Mouse (Mus musculus) heart, postnatal 0 days (tissue): Measurements from ENCODE around the gene Frat1. TPM values are rescaled to one million over a fixed set of nuclear protein-coding genes. Genes with fewer than 3 reads are reported as not detected.

Experiments
- ATAC-seq: fragments of 200-750 bp; cut with Nextera tagmentation; 2 replicates; pipeline ENCODE4 v1.8.0; 2017; ENCODE audit warnings: low read depth, moderate number of reproducible peaks, moderate library complexity; ENCODE audit not compliant: insufficient read depth
- DNase-seq: peaks from one replicate; pipeline ENCODE4 v3.0.0-alpha.2; 2016; ENCODE audit warnings: low spot score
- H3K27ac ChIP-seq: fragments of 300-500 bp; sonication (generic); 2 replicates; pipeline ENCODE4 v1.5.1; 2014; ENCODE audit warnings: low read depth, mild to moderate bottlenecking
- H3K27me3 ChIP-seq: fragments of 300-500 bp; sonication (generic); 2 replicates; pipeline ENCODE4 v1.6.1; 2014; ENCODE audit warnings: low read length, mixed read lengths; ENCODE audit not compliant: control insufficient read depth, insufficient read depth
- H3K36me3 ChIP-seq: fragments of 300-500 bp; sonication (generic); replicated peaks from 2 replicates; pipeline ENCODE4 v1.6.1; 2014; ENCODE audit warnings: low read length, mixed read lengths; ENCODE audit not compliant: control insufficient read depth, insufficient read depth
- H3K4me1 ChIP-seq: fragments of 300-500 bp; sonication (generic); 2 replicates; pipeline ENCODE4 v1.6.1; 2014; ENCODE audit warnings: antibody characterized with exemption; ENCODE audit not compliant: control insufficient read depth, insufficient read depth
- H3K4me2 ChIP-seq: fragments of 300-500 bp; sonication (generic); 2 replicates; pipeline ENCODE4 v1.6.1; 2014; ENCODE audit warnings: low read depth, mild to moderate bottlenecking, low read length, moderate library complexity
- H3K4me3 ChIP-seq: fragments of 300-500 bp; sonication (generic); 2 replicates; pipeline ENCODE4 v1.5.1; 2014; ENCODE audit warnings: low read depth, low read length
- H3K9ac ChIP-seq: fragments of 300-500 bp; sonication (generic); replicated peaks from 2 replicates; pipeline ENCODE4 v1.6.1; 2014; ENCODE audit warnings: low read depth, low read length, mixed read lengths
- H3K9me3 ChIP-seq: fragments of 300-500 bp; sonication (generic); replicated peaks from 2 replicates; pipeline ENCODE4 v1.6.1; 2016; ENCODE audit warnings: low read length; ENCODE audit not compliant: control insufficient read depth
- CTCF ChIP-seq: IDR thresholded peaks from 2 replicates; pipeline ENCODE4 v1.5.1; 2016; ENCODE audit warnings: antibody characterized with exemption, control low read depth, low read depth
- EP300 ChIP-seq: IDR thresholded peaks from 2 replicates; pipeline ENCODE4 v1.6.1; 2016; ENCODE audit warnings: antibody characterized with exemption, low read depth
- WGBS: fragments of 180-500 bp; shearing (Covaris S2); extraction: QIAGEN DNeasy Blood & Tissue Kit; methylation state at CpG from one replicate; pipeline ENCODE4 v1.1.7; 2014; 5-methylcytosine and 5-hydroxymethylcytosine counted together
- polyA plus RNA-seq: library from polyadenylated mRNA; unstranded; fragments of >200 nt; fragmentation: Nextera tagmentation; extraction: Ambion mirVana; gene quantifications from 2 replicates; pipeline ENCODE4 v1.2.1, GENCODE M21; 2015
- total RNA-seq: library from RNA; depleted of rRNA; stranded (reverse); fragments of >200 nt; gene quantifications from 2 replicates; pipeline ENCODE4 v1.2.3, GENCODE M21; 2014; ENCODE audit warnings: low replicate concordance

Gene Frat1
- total and polyA plus RNA-seq, 2 experiments from 2014 or later = 2.1 to 3.4 TPM

GRCm38 (mm10) chr19:41808104-41808634, 21.6 kb upstream of the Frat1 start:
- ATAC-seq (no peak), DNase-seq (no peak)
- Histone ChIP-seq H3K36me3 (no peaks in the 10 kb centered on the region), H3K27ac (no peak overlapping the region), H3K9me3 (0 out of 2 replicates have a peak, but pooled peaks cover 4% of the 10 kb centered on the region), H3K27me3 (no peaks in the 10 kb centered on the region), H3K9ac (no peak overlapping the region), H3K4me3 (no peak overlapping the region), H3K4me2 (no peak overlapping the region), H3K4me1 (no peaks in the 10 kb centered on the region)
- WGBS = 77% methylated on average over 8 of the region's 8 CpGs
- TF ChIP-seq EP300 = no peak
- no peak for TF ChIP-seq CTCF

GRCm38 (mm10) chr19:41810074-41810473, 19.7 kb upstream of the Frat1 start:
- TF ChIP-seq EP300 (no peak), CTCF (no peak)
- no peak for ATAC-seq
- 0 out of 2 replicates have a peak, but pooled peaks cover 4% of the 10 kb centered on the region for H3K9me3 ChIP-seq
- no peak overlapping the region for H3K27ac ChIP-seq
- WGBS = 83% methylated on average over 5 of the region's 5 CpGs
- H3K4me2 ChIP-seq = no peak overlapping the region
- H3K36me3 ChIP-seq = no peaks in the 10 kb centered on the region
- no peaks in the 10 kb centered on the region for H3K27me3 ChIP-seq
- H3K9ac ChIP-seq = no peak overlapping the region
- no peaks in the 10 kb centered on the region for H3K4me1 ChIP-seq
- no peak for DNase-seq
- no peak overlapping the region for H3K4me3 ChIP-seq

GRCm38 (mm10) chr19:41812525-41812924, 17.2 kb upstream of the Frat1 start:
- ATAC-seq (no peak), DNase-seq (no peak)
- no peak for TF ChIP-seq EP300
- TF ChIP-seq CTCF = no peak
- H3K4me2 ChIP-seq = no peak overlapping the region
- no peak overlapping the region for H3K4me3 ChIP-seq
- 85% methylated on average over 10 of the region's 10 CpGs for WGBS
- H3K27ac ChIP-seq = no peak overlapping the region
- H3K9me3 ChIP-seq = no peaks in the 10 kb centered on the region
- no peaks in the 10 kb centered on the region for H3K36me3 ChIP-seq
- H3K4me1 ChIP-seq = no peaks in the 10 kb centered on the region
- no peak overlapping the region for H3K9ac ChIP-seq
- H3K27me3 ChIP-seq = no peaks in the 10 kb centered on the region

- WGBS = 76% methylated on average over 4 of the region's 4 CpGs
- Histone ChIP-seq H3K4me1 (no peaks in the 10 kb centered on the region), H3K4me2 (no peak overlapping the region), H3K9ac (no peak overlapping the region), H3K27me3 (no peaks in the 10 kb centered on the region), H3K9me3 (no peaks in the 10 kb centered on the region), H3K4me3 (no peak overlapping the region), H3K27ac (no peak overlapping the region), H3K36me3 (no peaks in the 10 kb centered on the region)
- DNase-seq = no peak
- no peak for TF ChIP-seq CTCF
- TF ChIP-seq EP300 = no peak
- no peak for ATAC-seq
Measured at GRCm38 (mm10) chr19:41813374-41813773, 16.4 kb upstream of the Frat1 start.

DNA sequence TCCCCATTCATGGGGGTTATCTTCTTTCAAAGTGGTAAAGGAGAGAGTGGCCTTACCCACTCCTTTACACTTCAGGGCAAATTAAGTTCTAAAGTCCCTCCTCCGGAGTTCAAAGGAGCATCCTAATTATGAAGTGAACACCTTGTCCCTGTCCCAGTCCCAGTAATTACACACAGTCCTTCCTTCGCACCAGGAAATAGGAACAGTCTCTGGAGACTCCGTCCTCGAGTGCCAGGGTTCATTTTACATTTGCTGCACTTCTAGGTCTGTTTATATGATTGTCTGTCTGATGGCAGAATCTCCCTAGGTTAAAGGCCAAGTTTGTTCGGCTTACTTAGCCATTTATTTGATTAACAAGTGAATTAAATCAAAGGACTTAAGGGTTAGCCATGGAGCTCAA, 13.4 kb upstream of the Frat1 start:
- no peaks in the 10 kb centered on the region for H3K27me3 ChIP-seq
- DNase-seq (no peak), ATAC-seq (no peak)
- no peak overlapping the region for H3K27ac ChIP-seq
- no peak for TF ChIP-seq CTCF
- no peak for TF ChIP-seq EP300
- H3K36me3 ChIP-seq = no peaks in the 10 kb centered on the region
- no peaks in the 10 kb centered on the region for H3K4me1 ChIP-seq
- H3K9ac ChIP-seq = no peak overlapping the region
- WGBS = 78% methylated on average over 5 of the region's 5 CpGs
- H3K4me3 ChIP-seq = no peak overlapping the region
- H3K4me2 ChIP-seq = no peak overlapping the region
- no peaks in the 10 kb centered on the region for H3K9me3 ChIP-seq

GRCm38 (mm10) chr19:41816915-41817314, 12.9 kb upstream of the Frat1 start:
- no peaks in the 10 kb centered on the region for H3K36me3 ChIP-seq
- TF ChIP-seq CTCF = no peak
- TF ChIP-seq EP300 = no peak
- no peak for DNase-seq
- no peak overlapping the region for H3K4me3 ChIP-seq
- H3K4me2 ChIP-seq = no peak overlapping the region
- H3K27me3 ChIP-seq = no peaks in the 10 kb centered on the region
- no peak overlapping the region for H3K9ac ChIP-seq
- no peak overlapping the region for H3K27ac ChIP-seq
- no peaks in the 10 kb centered on the region for H3K4me1 ChIP-seq
- WGBS = 49% methylated on average over 5 of the region's 5 CpGs
- no peaks in the 10 kb centered on the region for H3K9me3 ChIP-seq
- ATAC-seq = no peak
